9 mouse cellular contexts compared by ENCODE assay signal in the genomic region with DNA sequence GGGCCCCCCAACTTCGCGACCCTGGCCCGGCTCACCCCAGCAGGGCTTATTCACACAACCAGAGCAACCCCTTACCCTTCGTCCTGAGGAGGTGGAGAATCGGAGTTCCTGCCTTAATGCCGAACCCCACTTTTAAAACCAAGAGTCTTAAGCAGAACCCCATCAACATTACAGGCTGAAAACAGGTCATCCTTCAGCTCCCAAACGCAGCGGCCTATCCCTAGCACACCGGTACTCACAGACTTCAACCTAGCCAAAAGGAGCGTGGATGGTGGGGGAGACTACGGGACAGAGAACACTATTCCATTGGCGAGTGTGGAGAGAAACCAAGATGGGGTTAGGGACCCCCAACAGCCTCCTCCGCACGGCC. TPM values are rescaled to one million over a fixed set of nuclear protein-coding genes. Genes with fewer than 3 reads are reported as not detected.
DNase-seq lines count a peak whose midpoint lies in the region; ATAC-seq and TF ChIP-seq lines count a peak whose summit lies in the region.
"Had no signal": no experiment of that assay in that cellular context is flagged by ENCODE, and none has a peak within 500 bp of the region (broad histone marks: within the 10 kb centered on the region; RNA-seq: fewer than 3 reads in every experiment).

No protein-coding gene starts in this region.

- peaks cover 75% of the 10 kb centered on the region for H3K27me3 ChIP-seq in heart, embryonic 12.5 days (replicated peaks)
- H3K27me3 ChIP-seq in E14TG2a.4 (ENCODE audit: insufficient read depth, low read length): peaks cover 70% of the 10 kb centered on the region
- H3K27me3 ChIP-seq in forebrain, postnatal 0 days (ENCODE audit: insufficient read depth, low read length): no peaks in the 10 kb centered on the region
- peaks cover 76% of the 10 kb centered on the region for H3K27me3 ChIP-seq in liver, postnatal 0 days (ENCODE audit: insufficient read depth, low read length)

- peak overlapping the region; percentile 66 for H3K9ac ChIP-seq in heart, embryonic 12.5 days
- H3K9ac ChIP-seq in forebrain, postnatal 0 days: peak overlapping the region; percentile 90
- H3K9ac ChIP-seq in liver, postnatal 0 days (replicated peaks): peak overlapping the region; percentile 48; the same call in 1 of the 2 replicates

- peak overlapping the region; percentile 62 for H3K4me3 ChIP-seq in heart, embryonic 12.5 days
- peak overlapping the region; percentile 84 for H3K4me3 ChIP-seq in E14TG2a.4 (replicated peaks; ENCODE audit: low read length)
- peak overlapping the region; percentile 68 for H3K4me3 ChIP-seq in forebrain, postnatal 0 days (ENCODE audit: low read depth, low read length)
- H3K4me3 ChIP-seq in liver, postnatal 0 days (ENCODE audit: low read depth, low read length): peak overlapping the region; percentile 52

- no peak overlapping the region for H3K27ac ChIP-seq in heart, embryonic 12.5 days (ENCODE audit: poor library complexity, severe bottlenecking)
- H3K27ac ChIP-seq in forebrain, postnatal 0 days (ENCODE audit: low read depth, low read length): peak overlapping the region; percentile 97
- no peak overlapping the region for H3K27ac ChIP-seq in liver, postnatal 0 days (ENCODE audit: low read depth)

- ATAC-seq in heart, embryonic 12.5 days (ENCODE audit: insufficient number of reproducible peaks, low FRiP score): peak; percentile 12; the same call in 1 of the 2 replicates
- ATAC-seq in forebrain, postnatal 0 days: no peak
- no peak for ATAC-seq in liver, postnatal 0 days
- no peak for ATAC-seq in monocyte, adult 5-6 weeks (replicated peaks; ENCODE audit: insufficient number of reproducible peaks, low FRiP score, low TSS enrichment, poor library complexity, severe bottlenecking)

- WGBS in heart, embryonic 12.5 days: under 1% methylated on average over 14 of the region's 14 CpGs
- WGBS in forebrain, postnatal 0 days: 2% methylated on average over 14 of the region's 14 CpGs
- WGBS in liver, postnatal 0 days (ENCODE audit: insufficient replicate concordance): 4% methylated on average over 14 of the region's 14 CpGs

- H3K9me3 ChIP-seq in heart, embryonic 12.5 days (replicated peaks): no peaks in the 10 kb centered on the region
- H3K9me3 ChIP-seq in E14TG2a.4 (ENCODE audit: low read length): no peaks in the 10 kb centered on the region
- no peaks in the 10 kb centered on the region for H3K9me3 ChIP-seq in forebrain, postnatal 0 days (ENCODE audit: low read length)
- H3K9me3 ChIP-seq in liver, postnatal 0 days (ENCODE audit: low read length): no peaks in the 10 kb centered on the region

- no peak for DNase-seq in heart, postnatal 14 days
- DNase-seq in forebrain, postnatal 0 days: no peak
- DNase-seq in liver, postnatal 0 days: no peak
- no peak for DNase-seq in embryo, embryonic 11 days
- no peak for DNase-seq in cerebellum, adult 18-20 months

- TF ChIP-seq EP300 in liver, postnatal 0 days (IDR thresholded peaks at IDR 0.05; ENCODE audit: low read depth): no peak

- peak overlapping the region; percentile 94 for H3K4me2 ChIP-seq in heart, embryonic 12.5 days
- peak overlapping the region; percentile 77 for H3K4me2 ChIP-seq in forebrain, postnatal 0 days (ENCODE audit: low read depth)
- H3K4me2 ChIP-seq in liver, postnatal 0 days (ENCODE audit: low read depth, low read length): peak overlapping the region; percentile 79

- intact Hi-C loops in heart, postnatal 14 days (cut with DNase I): no loop called here

- TF ChIP-seq CTCF in E14TG2a.4 (conservative IDR thresholded peaks at IDR 0.05; ENCODE audit: low read length): no peak
- no peak for TF ChIP-seq CTCF in forebrain, postnatal 0 days (IDR thresholded peaks at IDR 0.05; ENCODE audit: low read depth)
- no peak for TF ChIP-seq CTCF in liver, postnatal 0 days (IDR thresholded peaks at IDR 0.05; ENCODE audit: low read depth)

- H3K36me3 ChIP-seq in heart, embryonic 12.5 days: no peaks in the 10 kb centered on the region
- no peaks in the 10 kb centered on the region for H3K36me3 ChIP-seq in E14TG2a.4 (ENCODE audit: insufficient read depth, low read length)
- no peaks in the 10 kb centered on the region for H3K36me3 ChIP-seq in forebrain, postnatal 0 days (ENCODE audit: insufficient read depth)
- H3K36me3 ChIP-seq in liver, postnatal 0 days (replicated peaks; ENCODE audit: insufficient read depth, low read length): no peaks in the 10 kb centered on the region

- H3K4me1 ChIP-seq in heart, embryonic 12.5 days (replicated peaks): peaks cover 38% of the 10 kb centered on the region
- peaks cover 71% of the 10 kb centered on the region for H3K4me1 ChIP-seq in E14TG2a.4 (replicated peaks; ENCODE audit: low read depth, low read length)
- H3K4me1 ChIP-seq in forebrain, postnatal 0 days (ENCODE audit: insufficient read depth): peaks cover 11% of the 10 kb centered on the region
- H3K4me1 ChIP-seq in liver, postnatal 0 days (ENCODE audit: insufficient read depth): peaks cover 28% of the 10 kb centered on the region

RNA-seq across cellular contexts. Expression of gene Efna3, which starts 0.6 kb away (rescaled TPM):
- 1.3 TPM in 2 replicates for polyA plus RNA-seq in heart, embryonic 12.5 days (2016; fragmentation: Nextera tagmentation; extraction: Ambion mirVana)
- not detected for total RNA-seq in heart, postnatal 14 days (2021)
- total RNA-seq in forebrain, postnatal 0 days (2014; rRNA removed): 76.7 and 80.7 TPM in 2 replicates
- polyA plus RNA-seq in forebrain, postnatal 0 days (2015; fragmentation: Nextera tagmentation; extraction: Ambion mirVana): 68.9 and 73.8 TPM in 2 replicates
- not detected in 2 replicates for polyA plus RNA-seq in liver, postnatal 0 days (2015; fragmentation: Nextera tagmentation; extraction: Ambion mirVana)
- total RNA-seq in monocyte, adult 5-6 weeks (2017): not detected in 3 replicates
- total RNA-seq: neutrophil, adult 5-6 weeks had no signal

RNA-seq across cellular contexts. Expression of gene Efna4, which starts 15.7 kb away (rescaled TPM):
- 8.7 and 10.6 TPM in 2 replicates for polyA plus RNA-seq in heart, embryonic 12.5 days (2016; fragmentation: Nextera tagmentation; extraction: Ambion mirVana)
- total RNA-seq in heart, postnatal 14 days (2021): under 1 TPM; 0.49 to 0.74 TPM
- total RNA-seq in forebrain, postnatal 0 days (2014; rRNA removed): 8.4 and 11.1 TPM in 2 replicates
- 7.8 and 8.1 TPM in 2 replicates for polyA plus RNA-seq in forebrain, postnatal 0 days (2015; fragmentation: Nextera tagmentation; extraction: Ambion mirVana)
- 0.36 and 0.56 TPM in 2 replicates for polyA plus RNA-seq in liver, postnatal 0 days (2015; fragmentation: Nextera tagmentation; extraction: Ambion mirVana)
- not detected in 3 replicates for total RNA-seq in monocyte, adult 5-6 weeks (2017)
- total RNA-seq: neutrophil, adult 5-6 weeks had no signal

RNA-seq across cellular contexts. Expression of gene Adam15, which starts 27.7 kb away (rescaled TPM):
- 47.2 and 55.5 TPM in 2 replicates for polyA plus RNA-seq in heart, embryonic 12.5 days (2016; fragmentation: Nextera tagmentation; extraction: Ambion mirVana)
- 10 to 100 TPM; 80.4 to 100.0 TPM for total RNA-seq in heart, postnatal 14 days (2021)
- 47.9 and 53.3 TPM in 2 replicates for total RNA-seq in forebrain, postnatal 0 days (2014; rRNA removed)
- 50.1 and 56.4 TPM in 2 replicates for polyA plus RNA-seq in forebrain, postnatal 0 days (2015; fragmentation: Nextera tagmentation; extraction: Ambion mirVana)
- polyA plus RNA-seq in liver, postnatal 0 days (2015; fragmentation: Nextera tagmentation; extraction: Ambion mirVana): 9.1 and 9.2 TPM in 2 replicates
- 23.1 to 49.7 TPM (median 33.0 TPM) in 3 replicates for total RNA-seq in monocyte, adult 5-6 weeks (2017)

RNA-seq across cellular contexts. Expression of gene Dcst2, which starts 39.7 kb away (rescaled TPM):
- not detected in 2 replicates for polyA plus RNA-seq in heart, embryonic 12.5 days (2016; fragmentation: Nextera tagmentation; extraction: Ambion mirVana)
- not detected for total RNA-seq in heart, postnatal 14 days (2021)
- total RNA-seq in forebrain, postnatal 0 days (2014; rRNA removed): 0.19 and 0.46 TPM in 2 replicates
- polyA plus RNA-seq in forebrain, postnatal 0 days (2015; fragmentation: Nextera tagmentation; extraction: Ambion mirVana): 0.43 and 0.56 TPM in 2 replicates
- 0.05 TPM in 1 of 2 replicates, not detected in the other for polyA plus RNA-seq in liver, postnatal 0 days (2015; fragmentation: Nextera tagmentation; extraction: Ambion mirVana)
- total RNA-seq in monocyte, adult 5-6 weeks (2017): not detected in 3 replicates
- total RNA-seq: neutrophil, adult 5-6 weeks had no signal

RNA-seq across cellular contexts. Expression of gene Efna1, which starts 41.2 kb away (rescaled TPM):
- 27.0 and 31.0 TPM in 2 replicates for polyA plus RNA-seq in heart, embryonic 12.5 days (2016; fragmentation: Nextera tagmentation; extraction: Ambion mirVana)
- total RNA-seq in heart, postnatal 14 days (2021): 10 to 100 TPM; 32.4 to 34.0 TPM
- 5.5 and 8.4 TPM in 2 replicates for total RNA-seq in forebrain, postnatal 0 days (2014; rRNA removed)
- 10.8 and 11.1 TPM in 2 replicates for polyA plus RNA-seq in forebrain, postnatal 0 days (2015; fragmentation: Nextera tagmentation; extraction: Ambion mirVana)
- 22.1 and 27.8 TPM in 2 replicates for polyA plus RNA-seq in liver, postnatal 0 days (2015; fragmentation: Nextera tagmentation; extraction: Ambion mirVana)
- total RNA-seq in monocyte, adult 5-6 weeks (2017): 0.38 to 0.39 TPM in 2 of 3 replicates, not detected in the other

Comparison
In these comparisons a context has a peak if more than half of its experiments do, and no peak if none do; other contexts are left out.
1. RNA of gene Efna3, which starts 0.6 kb away (total RNA-seq): 76.7 to 80.7 TPM in forebrain, postnatal 0 days; not detected in heart, postnatal 14 days and not detected in monocyte, adult 5-6 weeks; every median in the first group is over 10 times any median in the second.
2. Peak in every context shown above with its lines, with median percentiles within 50 percentile points of each other: H3K4me2 ChIP-seq, H3K4me3 ChIP-seq and H3K9ac ChIP-seq.